Mouse (Mus musculus) cerebellum, adult 2 months (tissue): ENCODE results near the gene Sftpa1. TPM values are rescaled to one million over a fixed set of nuclear protein-coding genes. Genes with fewer than 3 reads are reported as not detected.

ENCODE experiments used
- DNase-seq, 2 experiments: peaks; one replicate each; pipeline ENCODE4 v3.0.0; 2021
- H3K27ac ChIP-seq: fragments of 200-500 bp; 2 replicates; pipeline ENCODE4 v1.5.1; 2012; ENCODE audit warnings: low read length, control low read depth, inconsistent platforms; ENCODE audit not compliant: insufficient read depth
- H3K27me3 ChIP-seq: fragments of 200-500 bp; 2 replicates; pipeline ENCODE4 v1.6.1; 2012; ENCODE audit warnings: inconsistent platforms, mild to moderate bottlenecking, low read length, moderate library complexity; ENCODE audit not compliant: control insufficient read depth, insufficient read depth
- H3K4me1 ChIP-seq: fragments of 200-500 bp; 2 replicates; pipeline ENCODE4 v1.6.1; 2011; ENCODE audit warnings: low read length; ENCODE audit not compliant: control insufficient read depth, insufficient read depth
- H3K4me3 ChIP-seq: fragments of 200-500 bp; replicated peaks from 2 replicates; pipeline ENCODE3; 2011; ENCODE audit warnings: mild to moderate bottlenecking, low read depth, low read length, control low read depth; ENCODE audit not compliant: insufficient read depth
- CTCF ChIP-seq: fragments of 200-500 bp; IDR thresholded peaks from 2 replicates; pipeline ENCODE4 v1.5.1; 2011; ENCODE audit warnings: low read depth, mild to moderate bottlenecking, control low read depth, low read length, moderate library complexity, borderline replicate concordance; ENCODE audit not compliant: insufficient read depth
- POLR2A ChIP-seq: fragments of 200-500 bp; IDR thresholded peaks from 2 replicates; pipeline ENCODE4 v1.6.1; 2011; ENCODE audit warnings: low read length, control low read depth, borderline replicate concordance; ENCODE audit not compliant: insufficient read depth
- WGBS: fragments of 180-500 bp; shearing (Covaris S2); methylation state at CpG from one replicate; pipeline ENCODE4 v1.1.7; 2018; 5-methylcytosine and 5-hydroxymethylcytosine counted together
- polyA plus RNA-seq: library from polyadenylated mRNA; depleted of rRNA; stranded (reverse); fragments of >200 nt; gene quantifications from 2 replicates; pipeline ENCODE4 v1.2.3, GENCODE M21; 2012; rRNA removed

The Sftpa1 gene
- polyA plus RNA-seq, 1 experiment: not detected

DNA sequence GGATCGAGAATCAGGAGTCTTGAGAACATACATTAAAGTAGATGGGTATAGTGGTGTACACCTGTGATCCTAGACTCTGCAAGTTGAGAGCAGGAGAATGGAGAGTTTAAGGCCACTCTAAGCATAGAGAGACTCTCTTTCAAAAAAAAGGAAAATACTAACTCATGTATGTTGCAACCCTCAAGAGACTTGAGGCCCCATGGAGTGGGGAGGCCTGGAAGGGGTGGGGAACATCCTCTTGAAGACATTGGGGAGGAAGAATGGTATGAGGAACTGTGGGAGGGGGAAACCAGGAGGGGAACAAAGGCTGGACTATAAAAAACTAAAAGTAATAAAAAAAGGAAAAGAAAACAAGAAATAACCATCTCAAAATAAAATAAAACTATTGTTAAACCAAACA, 37.0 kb downstream of the Sftpa1 start:
- Histone ChIP-seq H3K27ac (no peak overlapping the region), H3K4me1 (no peaks in the 10 kb centered on the region), H3K4me3 (no peak overlapping the region), H3K27me3 (no peaks in the 10 kb centered on the region)
- TF ChIP-seq POLR2A (no peak), CTCF (no peak)
- no peak for DNase-seq
- WGBS: 84% methylated on average over 1 of the region's 1 CpGs

DNA sequence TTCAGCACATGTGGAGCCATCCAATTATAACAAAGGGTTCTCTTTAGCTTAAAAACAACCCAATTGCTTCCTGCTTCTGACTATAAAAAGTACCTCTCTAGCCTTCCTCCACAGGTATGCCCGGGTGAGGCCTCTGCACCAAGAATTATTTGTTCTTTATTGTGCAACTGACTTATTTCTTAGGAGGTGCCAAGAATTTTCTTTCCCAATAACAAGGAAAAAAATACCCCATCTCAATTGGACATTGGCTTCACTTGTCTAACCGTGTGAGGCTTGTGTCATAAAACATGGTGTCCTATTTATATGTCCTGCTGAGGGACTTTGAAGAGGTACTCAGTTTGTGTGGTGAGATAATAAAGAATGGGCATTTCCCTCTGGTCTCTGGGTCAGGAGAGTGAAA, 38.9 kb downstream of the Sftpa1 start:
- Histone ChIP-seq H3K4me3 (no peak overlapping the region), H3K27ac (no peak overlapping the region), H3K27me3 (no peaks in the 10 kb centered on the region), H3K4me1 (no peaks in the 10 kb centered on the region)
- DNase-seq: no peak
- no peak for TF ChIP-seq CTCF
- TF ChIP-seq POLR2A: no peak
- 87% methylated on average over 2 of the region's 2 CpGs for WGBS

- no peak overlapping the region for H3K27ac ChIP-seq
- WGBS: 43% methylated on average over 1 of the region's 1 CpGs
- TF ChIP-seq POLR2A (no peak), CTCF (no peak)
- no peaks in the 10 kb centered on the region for H3K27me3 ChIP-seq
- H3K4me1 ChIP-seq: no peaks in the 10 kb centered on the region
- no peak for DNase-seq
- H3K4me3 ChIP-seq: no peak overlapping the region
Measured at GRCm38 (mm10) chr14:41174802-41175201, 43.2 kb downstream of the Sftpa1 start.

GRCm38 (mm10) chr14:41185059-41185821, 53.7 kb downstream of the Sftpa1 start, which contains the start of gene Sftpd:
Gene Sftpd (minus strand): TSS chr14:41185149.
- TF ChIP-seq CTCF: no peak
- TF ChIP-seq POLR2A: no peak
- WGBS: 82% methylated on average over 4 of the region's 4 CpGs

More at GRCm38 (mm10) chr14:41185059-41185821, 53.7 kb downstream of the Sftpa1 start, which contains the start of gene Sftpd:
- Histone ChIP-seq H3K27ac (no peak within 1 kb of the TSS), H3K4me1 (no peaks in the 10 kb centered on the region), H3K27me3 (no peaks in the 10 kb centered on the region), H3K4me3 (no peak within 1 kb of the TSS)
- no peak for DNase-seq

Other genes with a start within 250 kb of the Sftpa1 start
- 0.62 and 0.90 TPM in 2 replicates for gene Sh2d4b, start 238.5 kb upstream of the Sftpa1 start, polyA plus RNA-seq
- gene Tspan14, start 165.0 kb upstream of the Sftpa1 start, polyA plus RNA-seq: 39.1 and 39.6 TPM in 2 replicates
- 146 and 150 TPM in 2 replicates for gene Fam213a, start 118.0 kb upstream of the Sftpa1 start, polyA plus RNA-seq
- 1.9 and 2.0 TPM in 2 replicates for gene Dydc2, start 62.6 kb upstream of the Sftpa1 start, polyA plus RNA-seq
- gene Dydc1, start 58.9 kb upstream of the Sftpa1 start, polyA plus RNA-seq: not detected in 2 replicates
- gene Mat1a, start 26.7 kb upstream of the Sftpa1 start, polyA plus RNA-seq: not detected in 2 replicates
- not detected in 2 replicates for gene Mbl1, start 19.7 kb downstream of the Sftpa1 start, polyA plus RNA-seq
- not detected in 2 replicates for gene Sftpd, start 53.4 kb downstream of the Sftpa1 start, polyA plus RNA-seq
- gene Gm2832, start 147.0 kb downstream of the Sftpa1 start, polyA plus RNA-seq: not detected in 2 replicates
- gene Gm5798, start 216.8 kb downstream of the Sftpa1 start, polyA plus RNA-seq: not detected in 2 replicates